Mouse (Mus musculus) lung, embryonic 14.5 days (tissue): ENCODE measurements around the gene Pygb. TPM values are rescaled to one million over a fixed set of nuclear protein-coding genes. Genes with fewer than 3 reads are reported as not detected.
A peak's percentile ranks its signal among the peaks of the same experiment; 100 is the strongest.

Experiments used
- ATAC-seq: fragments of 200-750 bp; cut with Nextera tagmentation; 2 replicates; pipeline ENCODE4 v1.8.0; 2017; ENCODE audit warnings: mild to moderate bottlenecking, moderate TSS enrichment, moderate library complexity; ENCODE audit not compliant: insufficient read depth
- DNase-seq: peaks from one replicate; pipeline ENCODE4 v3.0.0-alpha.2; 2015
- H3K27ac ChIP-seq: fragments of 300-500 bp; sonication (generic); 2 replicates; pipeline ENCODE4 v1.5.1; 2014; ENCODE audit warnings: low read depth, mild to moderate bottlenecking, moderate library complexity
- H3K27me3 ChIP-seq: fragments of 300-500 bp; sonication (generic); 2 replicates; pipeline ENCODE4 v1.6.1; 2014; ENCODE audit warnings: low read length, control low read depth; ENCODE audit not compliant: insufficient read depth
- H3K36me3 ChIP-seq: fragments of 300-500 bp; sonication (generic); 2 replicates; pipeline ENCODE4 v1.6.1; 2014; ENCODE audit warnings: control low read depth; ENCODE audit not compliant: insufficient read depth
- H3K4me1 ChIP-seq: fragments of 300-500 bp; sonication (generic); 2 replicates; pipeline ENCODE4 v1.6.1; 2014; ENCODE audit warnings: antibody characterized with exemption, control low read depth; ENCODE audit not compliant: insufficient read depth
- H3K4me2 ChIP-seq: fragments of 300-500 bp; sonication (generic); 2 replicates; pipeline ENCODE4 v1.6.1; 2014; ENCODE audit warnings: mild to moderate bottlenecking
- H3K4me3 ChIP-seq: fragments of 300-500 bp; sonication (generic); 2 replicates; pipeline ENCODE4 v1.5.1; 2014; ENCODE audit warnings: low read depth, low read length
- H3K9ac ChIP-seq: fragments of 300-500 bp; sonication (generic); 2 replicates; pipeline ENCODE4 v1.6.1; 2014
- H3K9me3 ChIP-seq: fragments of 300-500 bp; sonication (generic); 2 replicates; pipeline ENCODE4 v1.6.1; 2016; ENCODE audit warnings: low read depth, low read length, control low read depth
- CTCF ChIP-seq: IDR thresholded peaks from 2 replicates; pipeline ENCODE4 v1.5.1; 2016; ENCODE audit warnings: antibody characterized with exemption, low read depth
- WGBS: fragments of 180-500 bp; shearing (Covaris S2); extraction: QIAGEN DNeasy Blood & Tissue Kit; methylation state at CpG from one replicate; pipeline ENCODE4 v1.1.7; 2014; 5-methylcytosine and 5-hydroxymethylcytosine counted together
- polyA plus RNA-seq: library from polyadenylated mRNA; unstranded; fragments of >200 nt; fragmentation: Nextera tagmentation; extraction: Ambion mirVana; gene quantifications from 2 replicates; pipeline ENCODE4 v1.2.1, GENCODE M21; 2014

Gene Pygb
- polyA plus RNA-seq, 1 experiment from 2014 or later = 52.6 TPM

GRCm38 (mm10) chr2:150768678-150769077 lies 17.9 kb upstream of the Pygb start:
- Histone ChIP-seq H3K4me3 (no peak overlapping the region), H3K27me3 (no peaks in the 10 kb centered on the region), H3K9ac (no peak overlapping the region), H3K4me2 (no peak overlapping the region), H3K9me3 (no peaks in the 10 kb centered on the region), H3K4me1 (no peaks in the 10 kb centered on the region), H3K36me3 (peaks cover 28% of the 10 kb centered on the region), H3K27ac (no peak overlapping the region)
- DNase-seq (no peak), ATAC-seq (no peak)
- WGBS = 85% methylated on average over 1 of the region's 1 CpGs
- TF ChIP-seq CTCF = no peak

- TF ChIP-seq CTCF = no peak
- Histone ChIP-seq H3K4me2 (0 out of 2 replicates have a peak overlapping the region, but pooled peaks have one; percentile 12), H3K4me1 (no peaks in the 10 kb centered on the region), H3K36me3 (peaks cover 28% of the 10 kb centered on the region), H3K9ac (no peak overlapping the region), H3K27me3 (no peaks in the 10 kb centered on the region), H3K4me3 (no peak overlapping the region), H3K9me3 (no peaks in the 10 kb centered on the region), H3K27ac (peak overlapping the region; percentile 89)
- ATAC-seq (peak; percentile 85), DNase-seq (peak; percentile 79)
- WGBS = 38% methylated on average over 1 of the region's 1 CpGs
Measured at GRCm38 (mm10) chr2:150770747-150771146, 15.8 kb upstream of the Pygb start.

- no peak for TF ChIP-seq CTCF
- peaks cover 24% of the 10 kb centered on the region for H3K36me3 ChIP-seq
- no peaks in the 10 kb centered on the region for H3K9me3 ChIP-seq
- no peaks in the 10 kb centered on the region for H3K4me1 ChIP-seq
- H3K9ac ChIP-seq = no peak overlapping the region
- 71% methylated on average over 6 of the region's 6 CpGs for WGBS
- H3K27ac ChIP-seq = peak overlapping the region; percentile 89
- DNase-seq (no peak), ATAC-seq (peak; percentile 11; the same call in 1 of the 2 replicates)
- H3K4me3 ChIP-seq = no peak overlapping the region
- no peaks in the 10 kb centered on the region for H3K27me3 ChIP-seq
- H3K4me2 ChIP-seq = no peak overlapping the region
Measured at GRCm38 (mm10) chr2:150771169-150771568, 15.4 kb upstream of the Pygb start.

- Histone ChIP-seq H3K4me1 (no peaks in the 10 kb centered on the region), H3K9me3 (no peaks in the 10 kb centered on the region), H3K4me2 (no peak overlapping the region), H3K9ac (no peak overlapping the region), H3K27ac (peak overlapping the region; percentile 89; the same call in 1 of the 2 replicates), H3K36me3 (peaks cover 18% of the 10 kb centered on the region), H3K4me3 (no peak overlapping the region), H3K27me3 (no peaks in the 10 kb centered on the region)
- no peak for TF ChIP-seq CTCF
- WGBS = 77% methylated on average over 8 of the region's 8 CpGs
- no peak for DNase-seq
- ATAC-seq = no peak
Measured at GRCm38 (mm10) chr2:150771996-150772395, 14.5 kb upstream of the Pygb start.

- no peak overlapping the region for H3K4me2 ChIP-seq
- no peaks in the 10 kb centered on the region for H3K4me1 ChIP-seq
- H3K27me3 ChIP-seq = no peaks in the 10 kb centered on the region
- no peak overlapping the region for H3K4me3 ChIP-seq
- H3K9me3 ChIP-seq = no peaks in the 10 kb centered on the region
- no peak for TF ChIP-seq CTCF
- ATAC-seq = no peak
- 76% methylated on average over 10 of the region's 10 CpGs for WGBS
- H3K36me3 ChIP-seq = peaks cover 18% of the 10 kb centered on the region
- peak overlapping the region; percentile 89; the same call in 1 of the 2 replicates for H3K27ac ChIP-seq
- DNase-seq = no peak
- H3K9ac ChIP-seq = no peak overlapping the region
Measured at GRCm38 (mm10) chr2:150772466-150773119, 13.9 kb upstream of the Pygb start.

- Histone ChIP-seq H3K4me1 (no peaks in the 10 kb centered on the region; the same call in 1 of the 2 replicates), H3K27ac (no peak overlapping the region), H3K9me3 (no peaks in the 10 kb centered on the region), H3K27me3 (no peaks in the 10 kb centered on the region), H3K9ac (no peak overlapping the region), H3K36me3 (no peaks in the 10 kb centered on the region), H3K4me2 (no peak overlapping the region), H3K4me3 (no peak overlapping the region)
- TF ChIP-seq CTCF = no peak
- WGBS = 78% methylated on average over 2 of the region's 2 CpGs
- DNase-seq (no peak), ATAC-seq (no peak)
Measured at GRCm38 (mm10) chr2:150782801-150783200, 3.7 kb upstream of the Pygb start.

GRCm38 (mm10) chr2:150787234-150787771 lies 768 bp downstream of the Pygb start:
- H3K4me3 ChIP-seq = peak overlapping the region; percentile 68
- H3K27me3 ChIP-seq = no peaks in the 10 kb centered on the region
- H3K27ac ChIP-seq = peak overlapping the region; percentile 69; the same call in 1 of the 2 replicates
- peaks cover 10% of the 10 kb centered on the region; the same call in 1 of the 2 replicates for H3K36me3 ChIP-seq
- TF ChIP-seq CTCF = no peak
- DNase-seq (peak; percentile 61), ATAC-seq (peak; percentile 55; the same call in 1 of the 2 replicates)
- H3K4me1 ChIP-seq = no peaks in the 10 kb centered on the region; the same call in 1 of the 2 replicates
- under 1% methylated on average over 23 of the region's 23 CpGs for WGBS
- no peaks in the 10 kb centered on the region for H3K9me3 ChIP-seq
- H3K9ac ChIP-seq = peak overlapping the region; percentile 65
- peak overlapping the region; percentile 80 for H3K4me2 ChIP-seq
